Mouse (Mus musculus) G1E (cell line): ENCODE results near the gene Gnpnat1.

Experiments
- CTCF ChIP-seq: IDR thresholded peaks from 2 replicates; pipeline ENCODE4 v1.5.1; 2012; ENCODE audit warnings: low read depth, low read length, inconsistent platforms, mixed read lengths
- GATA1 ChIP-seq: IDR thresholded peaks from 2 replicates; pipeline ENCODE4 v1.6.1; 2012; ENCODE audit warnings: borderline replicate concordance, low read length, inconsistent platforms, mixed read lengths
- POLR2AphosphoS5 ChIP-seq: IDR thresholded peaks from 2 replicates; pipeline ENCODE4 v1.6.1; 2012; ENCODE audit warnings: low read depth, low read length, inconsistent platforms; ENCODE audit not compliant: insufficient replicate concordance
- TAL1 ChIP-seq: conservative IDR thresholded peaks from 2 replicates; pipeline ENCODE4 v1.6.1; 2012; ENCODE audit warnings: low read depth, low read length, inconsistent platforms, mixed read lengths

DNA sequence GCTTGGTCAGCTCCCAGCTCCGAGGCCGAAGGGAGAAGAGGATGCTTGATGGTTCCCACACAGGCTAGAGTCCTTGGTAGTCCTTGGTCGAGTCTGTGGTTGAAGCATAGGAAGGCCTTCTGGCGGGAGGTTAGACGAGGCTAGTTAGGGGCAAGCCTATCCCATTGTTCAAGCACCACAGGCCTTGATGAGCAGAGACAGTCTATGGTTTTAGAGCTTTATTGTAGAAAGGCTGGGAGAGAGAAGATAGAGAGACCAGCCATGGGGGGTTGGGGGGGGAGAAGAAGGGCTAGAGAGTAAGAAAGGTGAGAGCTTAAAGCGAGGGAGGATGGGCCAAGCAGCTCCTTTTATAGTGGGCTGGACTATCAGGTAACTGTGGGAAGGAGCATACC lies 39.5 kb downstream of the Gnpnat1 start:
- TF ChIP-seq POLR2AphosphoS5 (no peak), CTCF (no peak), GATA1 (no peak), TAL1 (no peak)
